Mouse (Mus musculus): ENCODE measurements around the gene Pou2f3. TPM values are rescaled to one million over a fixed set of nuclear protein-coding genes. Genes with fewer than 3 reads are reported as not detected.

Gene Pou2f3
- polyA plus RNA-seq, 1 experiment = not detected

- H3K9me3 ChIP-seq = no peaks in the 10 kb centered on the region
- TF ChIP-seq GATA1 (IDR thresholded peaks at IDR 0.05; ENCODE audit: borderline replicate concordance, low read length) = no peak
- TF ChIP-seq FLI1 (IDR thresholded peaks at IDR 0.05; ENCODE audit: low read length) = no peak
- no peak overlapping the region for H3K4me3 ChIP-seq (replicated peaks)
- H3K27me3 ChIP-seq (replicated peaks) = peaks cover 47% of the 10 kb centered on the region
- no peaks in the 10 kb centered on the region for H3K36me3 ChIP-seq (replicated peaks; ENCODE audit: low read length)
- peaks cover 20% of the 10 kb centered on the region for H3K4me1 ChIP-seq
Observed at GRCm38 (mm10) chr9:43233044-43233443, 22.9 kb upstream of the Pou2f3 start.

GRCm38 (mm10) chr9:43232286-43232685 is 22.1 kb upstream of the Pou2f3 start:
- no peaks in the 10 kb centered on the region for H3K9me3 ChIP-seq
- no peak overlapping the region for H3K4me3 ChIP-seq (replicated peaks)
- peaks cover 27% of the 10 kb centered on the region for H3K4me1 ChIP-seq
- H3K36me3 ChIP-seq (replicated peaks; ENCODE audit: low read length) = no peaks in the 10 kb centered on the region
- TF ChIP-seq FLI1 (IDR thresholded peaks at IDR 0.05; ENCODE audit: low read length) (no peak), GATA1 (IDR thresholded peaks at IDR 0.05; ENCODE audit: borderline replicate concordance, low read length) (no peak)
- H3K27me3 ChIP-seq (replicated peaks) = peaks cover 41% of the 10 kb centered on the region

- no peaks in the 10 kb centered on the region for H3K9me3 ChIP-seq
- H3K4me1 ChIP-seq = peaks cover 32% of the 10 kb centered on the region
- H3K4me3 ChIP-seq (replicated peaks) = peak overlapping the region; percentile 23
- no peak for TF ChIP-seq GATA1 (IDR thresholded peaks at IDR 0.05; ENCODE audit: borderline replicate concordance, low read length)
- TF ChIP-seq FLI1 (IDR thresholded peaks at IDR 0.05; ENCODE audit: low read length) = no peak
- H3K27me3 ChIP-seq (replicated peaks) = peaks cover 41% of the 10 kb centered on the region
- no peaks in the 10 kb centered on the region for H3K36me3 ChIP-seq (replicated peaks; ENCODE audit: low read length)
Observed at GRCm38 (mm10) chr9:43231805-43232204, 21.6 kb upstream of the Pou2f3 start.

GRCm38 (mm10) chr9:43230886-43231285 is 20.7 kb upstream of the Pou2f3 start:
- TF ChIP-seq FLI1 (IDR thresholded peaks at IDR 0.05; ENCODE audit: low read length) = no peak
- H3K4me1 ChIP-seq = peaks cover 41% of the 10 kb centered on the region
- H3K36me3 ChIP-seq (replicated peaks; ENCODE audit: low read length) = no peaks in the 10 kb centered on the region
- H3K4me3 ChIP-seq (replicated peaks) = no peak overlapping the region
- peaks cover 35% of the 10 kb centered on the region for H3K27me3 ChIP-seq (replicated peaks)
- H3K9me3 ChIP-seq = no peaks in the 10 kb centered on the region

GRCm38 (mm10) chr9:43229962-43230361 is 19.8 kb upstream of the Pou2f3 start:
- no peak for TF ChIP-seq GATA1 (IDR thresholded peaks at IDR 0.05; ENCODE audit: borderline replicate concordance, low read length)
- no peaks in the 10 kb centered on the region for H3K9me3 ChIP-seq
- peaks cover 46% of the 10 kb centered on the region for H3K4me1 ChIP-seq
- no peaks in the 10 kb centered on the region for H3K36me3 ChIP-seq (replicated peaks; ENCODE audit: low read length)
- H3K27me3 ChIP-seq (replicated peaks) = peaks cover 33% of the 10 kb centered on the region
- H3K4me3 ChIP-seq (replicated peaks) = no peak overlapping the region

- Histone ChIP-seq H3K4me1 (peaks cover 47% of the 10 kb centered on the region), H3K9me3 (no peaks in the 10 kb centered on the region), H3K36me3 (replicated peaks; ENCODE audit: low read length) (no peaks in the 10 kb centered on the region), H3K4me3 (replicated peaks) (no peak overlapping the region), H3K27me3 (replicated peaks) (peaks cover 28% of the 10 kb centered on the region)
- TF ChIP-seq GATA1 (IDR thresholded peaks at IDR 0.05; ENCODE audit: borderline replicate concordance, low read length) (no peak), FLI1 (IDR thresholded peaks at IDR 0.05; ENCODE audit: low read length) (no peak)
Observed at GRCm38 (mm10) chr9:43229398-43229895, 19.3 kb upstream of the Pou2f3 start.

- no peak overlapping the region for H3K4me3 ChIP-seq (replicated peaks)
- TF ChIP-seq FLI1 (IDR thresholded peaks at IDR 0.05; ENCODE audit: low read length) (no peak), GATA1 (IDR thresholded peaks at IDR 0.05; ENCODE audit: borderline replicate concordance, low read length) (no peak)
- peaks cover 26% of the 10 kb centered on the region for H3K27me3 ChIP-seq (replicated peaks)
- no peaks in the 10 kb centered on the region for H3K36me3 ChIP-seq (replicated peaks; ENCODE audit: low read length)
- no peaks in the 10 kb centered on the region for H3K9me3 ChIP-seq
- peaks cover 40% of the 10 kb centered on the region for H3K4me1 ChIP-seq
Observed at GRCm38 (mm10) chr9:43228745-43229144, 18.6 kb upstream of the Pou2f3 start.

- TF ChIP-seq FLI1 (IDR thresholded peaks at IDR 0.05; ENCODE audit: low read length) (no peak), GATA1 (IDR thresholded peaks at IDR 0.05; ENCODE audit: borderline replicate concordance, low read length) (no peak)
- Histone ChIP-seq H3K4me3 (replicated peaks) (no peak overlapping the region), H3K9me3 (no peaks in the 10 kb centered on the region), H3K27me3 (replicated peaks) (peaks cover 26% of the 10 kb centered on the region), H3K36me3 (replicated peaks; ENCODE audit: low read length) (no peaks in the 10 kb centered on the region), H3K4me1 (peaks cover 39% of the 10 kb centered on the region)
Observed at GRCm38 (mm10) chr9:43227626-43228025, 17.5 kb upstream of the Pou2f3 start.

GRCm38 (mm10) chr9:43226573-43227160 is 16.5 kb upstream of the Pou2f3 start:
- Histone ChIP-seq H3K4me1 (peaks cover 39% of the 10 kb centered on the region), H3K36me3 (replicated peaks; ENCODE audit: low read length) (no peaks in the 10 kb centered on the region), H3K9me3 (no peaks in the 10 kb centered on the region), H3K4me3 (replicated peaks) (peak overlapping the region; percentile 23), H3K27me3 (replicated peaks) (peaks cover 23% of the 10 kb centered on the region)
- TF ChIP-seq GATA1 (IDR thresholded peaks at IDR 0.05; ENCODE audit: borderline replicate concordance, low read length) (no peak), FLI1 (IDR thresholded peaks at IDR 0.05; ENCODE audit: low read length) (no peak)

GRCm38 (mm10) chr9:43225481-43225880 is 15.3 kb upstream of the Pou2f3 start:
- Histone ChIP-seq H3K4me1 (peaks cover 39% of the 10 kb centered on the region), H3K4me3 (replicated peaks) (no peak overlapping the region)

More at GRCm38 (mm10) chr9:43225481-43225880, 15.3 kb upstream of the Pou2f3 start:
- TF ChIP-seq FLI1 (IDR thresholded peaks at IDR 0.05; ENCODE audit: low read length) (no peak), GATA1 (IDR thresholded peaks at IDR 0.05; ENCODE audit: borderline replicate concordance, low read length) (no peak)
- Histone ChIP-seq H3K36me3 (replicated peaks; ENCODE audit: low read length) (no peaks in the 10 kb centered on the region), H3K9me3 (no peaks in the 10 kb centered on the region), H3K27me3 (replicated peaks) (peaks cover 20% of the 10 kb centered on the region)

Measured in megakaryocyte, embryonic 14.5 days (primary cell).